Mouse (Mus musculus) cerebellum, adult (tissue): ENCODE data around the gene Ahrr.

ENCODE experiments used
- ATAC-seq: cut with Nextera tagmentation; 2 replicates; pipeline ENCODE4 v1.9.2; 2017; ENCODE audit warnings: mild to moderate bottlenecking, moderate library complexity, mixed read lengths; ENCODE audit not compliant: insufficient number of reproducible peaks, low FRiP score, low TSS enrichment

The Ahrr gene

GRCm38 (mm10) chr13:74245214-74245898 is 46.8 kb downstream of the Ahrr start:
- ATAC-seq, result no peak

DNA sequence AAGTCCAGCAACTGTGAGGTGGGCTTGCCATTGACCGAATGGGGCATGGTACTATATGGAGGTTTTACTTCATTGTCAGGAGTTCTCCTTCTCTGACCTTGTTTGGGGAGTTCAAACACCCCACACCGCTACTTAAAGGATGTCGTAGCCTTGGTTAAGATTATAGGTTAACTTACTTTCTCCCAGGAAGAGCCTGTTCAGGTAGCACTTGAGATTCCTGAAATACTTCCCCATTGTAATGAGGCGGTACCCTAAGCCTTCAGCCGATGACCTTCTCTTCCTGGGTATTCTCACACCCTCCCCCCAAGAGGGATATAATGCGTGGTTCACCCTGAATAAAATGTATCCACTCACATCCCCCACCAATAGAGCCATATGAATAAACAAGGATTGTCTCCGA is 54.6 kb downstream of the Ahrr start:
- ATAC-seq, result no peak

DNA sequence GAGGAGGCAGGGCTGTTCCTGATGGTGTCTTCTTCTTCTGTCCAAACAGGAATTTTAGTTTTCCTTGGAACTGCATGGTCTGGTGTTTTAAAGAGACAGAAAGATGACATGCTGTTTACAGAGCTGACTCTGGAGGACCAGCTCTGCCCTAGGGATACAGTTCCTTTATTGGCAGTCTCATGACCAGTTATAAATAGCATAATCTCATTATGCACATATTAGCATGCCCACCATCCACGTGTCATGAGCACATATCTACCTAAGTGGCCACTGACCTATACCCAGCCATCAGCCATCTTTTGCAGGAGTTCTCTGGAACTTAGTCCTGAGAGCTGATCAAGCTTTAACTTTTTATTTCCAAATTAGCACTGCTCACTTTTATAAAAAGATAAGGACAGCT is 71.5 kb downstream of the Ahrr start:
- no peak for ATAC-seq

DNA sequence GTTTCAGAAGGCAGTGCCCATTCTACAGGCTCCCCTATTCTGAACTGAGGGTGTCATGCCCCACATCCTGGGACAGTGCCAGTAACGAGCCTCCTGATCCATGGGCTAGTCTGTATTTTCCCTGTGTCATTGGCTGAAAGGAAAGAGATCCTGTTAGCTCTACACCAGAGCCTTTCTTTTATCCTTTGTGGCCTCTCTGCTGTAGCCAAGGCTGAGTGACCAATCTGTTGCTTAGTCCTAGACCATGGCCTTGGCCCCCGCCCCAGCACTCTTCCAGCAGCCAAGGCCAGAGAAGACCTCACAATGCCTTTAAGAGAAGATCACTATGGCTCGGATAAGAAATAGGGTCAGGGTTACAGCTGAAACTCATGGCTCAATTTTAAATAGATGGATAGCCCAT is 73.7 kb downstream of the Ahrr start:
- ATAC-seq, result no peak

GRCm38 (mm10) chr13:74208986-74209345 is 83.2 kb downstream of the Ahrr start:
- peak; percentile 19; the same call in 1 of the 2 replicates for ATAC-seq

- peak; percentile 97 for ATAC-seq
These were observed 83.7 kb downstream of the Ahrr start, which contains the start of gene Exoc3 for GRCm38 (mm10) chr13:74208317-74208985. Gene Exoc3, minus strand, starts transcription at chr13:74208732.

DNA sequence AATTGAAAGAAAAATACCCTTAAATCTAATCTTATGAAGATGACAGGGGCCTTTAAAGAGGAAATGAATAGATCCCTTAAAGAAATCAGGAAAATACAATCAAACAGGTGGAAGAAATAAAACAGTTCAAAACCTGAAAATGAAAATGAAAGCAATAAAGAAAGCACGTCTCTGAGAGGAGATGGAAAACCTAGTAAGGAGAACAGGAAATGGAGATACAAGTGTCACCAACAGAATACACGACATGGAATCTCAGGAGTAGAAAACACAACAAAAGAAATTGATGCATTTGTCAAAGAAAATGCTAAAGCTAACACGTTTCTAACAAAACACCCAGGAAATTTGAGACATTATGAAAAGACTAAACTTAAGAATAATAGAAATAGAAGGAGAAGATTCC is 95.7 kb downstream of the Ahrr start:
- ATAC-seq, result no peak

GRCm38 (mm10) chr13:74192613-74193012 is 99.5 kb downstream of the Ahrr start:
- ATAC-seq, result no peak

- no peak for ATAC-seq
These were observed 109.0 kb downstream of the Ahrr start for GRCm38 (mm10) chr13:74183011-74183695.

- ATAC-seq, result no peak
These were observed 120.1 kb downstream of the Ahrr start for GRCm38 (mm10) chr13:74172036-74172435.

- ATAC-seq, result no peak
These were observed 122.5 kb downstream of the Ahrr start for GRCm38 (mm10) chr13:74169446-74170164.

DNA sequence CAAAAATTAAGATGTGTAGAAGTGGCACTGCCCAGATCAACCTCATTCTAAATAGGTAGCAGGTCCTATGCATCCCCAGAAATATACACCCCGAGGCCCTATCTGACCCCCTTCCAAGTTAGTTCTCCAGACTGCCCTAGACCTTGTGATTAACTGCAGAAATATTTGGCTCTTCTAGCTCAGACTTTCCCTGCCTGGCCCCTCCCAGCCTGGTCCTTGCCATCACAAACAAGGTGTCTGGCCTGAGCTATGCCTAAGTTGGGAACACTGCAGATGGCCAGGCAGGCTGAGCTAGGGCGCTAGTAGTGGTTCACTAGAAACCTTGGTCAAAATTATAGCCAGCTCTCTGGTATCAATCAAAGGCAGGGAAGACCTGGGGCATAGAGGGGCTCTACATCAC is 124.6 kb downstream of the Ahrr start:
- ATAC-seq, result 0 out of 2 replicates have a peak, but pooled peaks have one; percentile 10

DNA sequence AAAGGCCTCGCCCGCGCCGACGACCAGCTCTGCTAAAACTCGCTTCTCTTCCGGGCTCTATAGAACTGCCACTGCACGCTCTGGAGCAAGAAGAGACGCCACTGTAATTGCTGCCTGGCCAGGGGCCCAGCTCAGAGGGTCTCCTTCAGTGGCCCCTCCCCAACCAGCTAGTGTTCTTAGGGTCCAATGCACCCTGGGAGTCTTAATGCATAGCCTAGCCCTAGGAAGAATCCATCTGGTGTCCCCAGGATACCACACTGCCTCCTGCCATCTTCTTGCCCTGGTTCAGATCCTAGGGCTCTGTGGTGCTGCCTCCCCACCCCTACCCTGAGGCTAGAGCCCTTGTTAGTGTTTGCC is 125.1 kb downstream of the Ahrr start:
- ATAC-seq, result 0 out of 2 replicates have a peak, but pooled peaks have one; percentile 29

GRCm38 (mm10) chr13:74166348-74167056 is 125.6 kb downstream of the Ahrr start:
- no peak for ATAC-seq
